Mouse (Mus musculus) testis, adult 2 months (tissue): ENCODE results near the gene Slc5a4a. TPM values are rescaled to one million over a fixed set of nuclear protein-coding genes. Genes with fewer than 3 reads are reported as not detected.

Source experiments
- H3K27ac ChIP-seq: fragments of 200-500 bp; 2 replicates; pipeline ENCODE4 v1.5.1; 2012; ENCODE audit warnings: low read depth, low read length; ENCODE audit not compliant: control insufficient read depth, insufficient read depth
- H3K27me3 ChIP-seq: fragments of 200-500 bp; 2 replicates; pipeline ENCODE4 v1.6.1; 2012; ENCODE audit warnings: mild to moderate bottlenecking, low read length, moderate library complexity; ENCODE audit not compliant: control insufficient read depth, insufficient read depth
- H3K36me3 ChIP-seq: fragments of 200-500 bp; 2 replicates; pipeline ENCODE4 v1.6.1; 2012; ENCODE audit warnings: mild to moderate bottlenecking, low read length; ENCODE audit not compliant: control insufficient read depth, insufficient read depth
- H3K4me1 ChIP-seq: fragments of 200-500 bp; 2 replicates; pipeline ENCODE4 v1.6.1; 2012; ENCODE audit warnings: low read length; ENCODE audit not compliant: control insufficient read depth, insufficient read depth
- H3K4me3 ChIP-seq: fragments of 200-500 bp; 2 replicates; pipeline ENCODE4 v1.5.1; 2012; ENCODE audit warnings: low read depth, mild to moderate bottlenecking, low read length, moderate library complexity, mixed read lengths; ENCODE audit not compliant: control insufficient read depth
- CTCF ChIP-seq: fragments of 200-500 bp; IDR thresholded peaks from 2 replicates; pipeline ENCODE4 v1.5.1; 2012; ENCODE audit warnings: low read depth, mild to moderate bottlenecking, inconsistent platforms, low read length, moderate library complexity; ENCODE audit not compliant: control insufficient read depth, insufficient read depth, insufficient replicate concordance
- POLR2A ChIP-seq: fragments of 200-500 bp; IDR thresholded peaks from 2 replicates; pipeline ENCODE4 v1.6.1; 2012; ENCODE audit warnings: low read depth, mild to moderate bottlenecking, inconsistent platforms, low read length, moderate library complexity; ENCODE audit not compliant: control insufficient read depth
- polyA plus RNA-seq: library from polyadenylated mRNA; depleted of rRNA; stranded (reverse); fragments of >200 nt; gene quantifications from 2 replicates; pipeline ENCODE4 v1.2.3, GENCODE M21; 2012

Gene Slc5a4a
- polyA plus RNA-seq, 1 experiment = 0.53 TPM

DNA sequence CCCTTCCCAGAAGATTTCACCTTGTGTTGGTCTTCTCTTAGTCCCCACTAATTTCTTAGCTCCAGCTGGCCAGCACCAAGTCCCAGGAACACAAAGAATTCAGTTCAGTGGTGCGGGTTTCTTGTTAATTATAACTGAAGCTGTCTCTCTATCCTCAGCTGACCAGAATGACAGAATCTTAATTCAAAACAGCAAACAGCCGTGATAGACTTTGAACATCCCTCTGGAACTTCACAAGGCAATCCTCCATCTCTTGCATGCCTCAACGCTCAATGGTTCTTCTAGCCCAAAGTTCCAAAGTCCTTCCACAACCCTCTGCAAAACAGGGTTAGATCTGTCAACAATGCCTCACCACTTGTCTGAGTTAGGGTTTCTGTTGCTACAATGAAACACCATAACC lies 54.2 kb downstream of the Slc5a4a start:
- no peak overlapping the region for H3K27ac ChIP-seq
- TF ChIP-seq POLR2A (no peak), CTCF (no peak)
- no peaks in the 10 kb centered on the region; the same call in none of the 2 replicates for H3K4me1 ChIP-seq
- no peaks in the 10 kb centered on the region for H3K36me3 ChIP-seq
- no peaks in the 10 kb centered on the region for H3K27me3 ChIP-seq
- no peak overlapping the region for H3K4me3 ChIP-seq

DNA sequence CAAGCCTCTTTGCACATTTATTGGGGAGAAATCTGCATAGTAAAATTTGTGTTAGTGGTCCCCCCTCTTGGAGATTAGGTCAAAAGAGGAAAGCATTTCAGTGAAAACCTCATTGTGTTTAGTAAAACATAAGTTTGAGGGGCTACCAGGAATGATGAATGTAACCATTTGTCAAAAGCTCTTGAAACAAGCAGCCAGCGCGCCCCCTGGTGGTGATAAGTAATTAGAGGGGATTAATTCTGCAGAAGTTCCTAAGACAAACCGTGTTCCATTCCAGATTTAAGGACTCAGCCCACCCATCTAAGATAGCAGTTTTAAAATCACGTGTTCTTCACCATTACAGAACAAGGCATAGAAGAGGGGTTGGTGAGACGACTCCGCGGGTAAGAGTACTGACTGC lies 54.7 kb downstream of the Slc5a4a start:
- no peaks in the 10 kb centered on the region for H3K36me3 ChIP-seq
- TF ChIP-seq CTCF (peak; percentile 19; the same call in 1 of the 2 replicates), POLR2A (no peak)
- no peaks in the 10 kb centered on the region; the same call in none of the 2 replicates for H3K4me1 ChIP-seq
- H3K27ac ChIP-seq = no peak overlapping the region
- no peaks in the 10 kb centered on the region for H3K27me3 ChIP-seq
- no peak overlapping the region for H3K4me3 ChIP-seq

DNA sequence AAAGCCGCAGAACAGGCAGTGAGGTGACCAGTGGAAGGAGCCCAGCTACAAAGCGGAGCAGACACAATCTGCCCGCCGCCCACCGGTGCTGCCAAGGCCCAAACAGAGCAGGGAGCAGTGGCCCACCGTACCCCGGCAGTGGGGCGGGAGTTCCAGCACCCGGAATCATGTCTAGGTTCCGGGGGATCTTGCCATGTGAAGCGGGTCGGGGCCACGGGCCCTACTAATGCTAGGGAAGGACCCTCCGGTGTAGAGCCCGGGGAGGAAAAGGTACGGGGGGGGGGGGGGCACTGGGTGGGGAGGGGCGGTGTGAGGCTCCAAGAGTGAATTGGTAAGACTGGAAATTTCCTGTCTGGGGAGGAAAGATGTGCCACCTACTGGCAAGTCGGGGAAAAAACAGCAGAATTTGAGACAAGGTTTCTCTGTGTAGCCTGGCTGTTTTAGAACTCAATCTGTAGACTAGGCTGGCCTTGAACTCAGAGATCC lies 56.6 kb downstream of the Slc5a4a start:
- Histone ChIP-seq H3K27me3 (no peaks in the 10 kb centered on the region), H3K4me3 (no peak overlapping the region), H3K4me1 (no peaks in the 10 kb centered on the region; the same call in none of the 2 replicates), H3K27ac (no peak overlapping the region), H3K36me3 (no peaks in the 10 kb centered on the region)
- TF ChIP-seq POLR2A (no peak), CTCF (no peak)

DNA sequence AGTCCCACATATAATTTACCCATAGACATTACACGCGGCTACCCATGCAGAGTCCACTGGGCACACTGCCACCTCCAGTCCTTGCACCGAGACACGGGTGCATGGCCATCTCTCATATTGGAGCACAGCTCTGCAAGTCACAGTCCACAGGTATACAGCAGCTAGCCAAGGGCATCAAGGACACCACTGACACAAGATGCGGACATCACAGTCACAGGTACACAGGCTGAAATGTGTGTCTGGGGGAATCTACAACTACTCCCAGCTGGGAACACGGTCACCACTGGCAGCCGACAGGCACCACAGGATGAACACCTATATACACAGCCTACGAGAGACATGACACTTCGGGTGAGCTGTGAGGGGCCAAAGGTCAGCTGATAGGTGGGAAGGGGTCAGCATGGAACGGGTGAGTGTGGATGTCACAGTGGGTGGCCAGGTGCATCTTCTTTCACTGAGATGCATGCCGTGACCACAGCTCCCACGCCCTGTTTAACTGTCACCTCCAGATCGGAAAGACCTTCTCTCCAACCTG lies 60.1 kb downstream of the Slc5a4a start:
- H3K4me1 ChIP-seq = no peaks in the 10 kb centered on the region; the same call in 1 of the 2 replicates
- H3K4me3 ChIP-seq = no peak overlapping the region
- H3K36me3 ChIP-seq = no peaks in the 10 kb centered on the region
- H3K27ac ChIP-seq = no peak overlapping the region
- H3K27me3 ChIP-seq = no peaks in the 10 kb centered on the region
- TF ChIP-seq CTCF (no peak), POLR2A (no peak)

DNA sequence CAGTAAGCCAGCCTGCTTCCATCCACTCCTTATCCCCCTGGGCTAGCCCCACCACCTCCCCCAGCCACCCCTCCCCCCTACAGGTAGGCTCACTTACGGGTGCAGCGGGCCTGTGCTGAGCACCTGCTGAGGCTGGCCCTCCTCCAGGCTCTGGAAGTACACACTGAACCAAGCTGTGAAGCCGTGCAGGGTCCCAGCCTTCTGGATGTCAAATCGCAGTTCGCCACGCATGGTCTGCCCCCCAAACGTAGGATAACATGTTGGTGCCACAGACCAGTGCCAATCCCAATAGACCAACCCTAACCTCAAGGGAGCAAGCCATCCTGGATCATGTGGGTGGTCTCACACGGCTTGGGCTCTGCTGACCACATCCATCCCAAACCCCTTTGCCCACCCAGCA lies 62.0 kb downstream of the Slc5a4a start:
- TF ChIP-seq POLR2A (no peak), CTCF (no peak)
- Histone ChIP-seq H3K36me3 (no peaks in the 10 kb centered on the region), H3K4me1 (no peaks in the 10 kb centered on the region)

DNA sequence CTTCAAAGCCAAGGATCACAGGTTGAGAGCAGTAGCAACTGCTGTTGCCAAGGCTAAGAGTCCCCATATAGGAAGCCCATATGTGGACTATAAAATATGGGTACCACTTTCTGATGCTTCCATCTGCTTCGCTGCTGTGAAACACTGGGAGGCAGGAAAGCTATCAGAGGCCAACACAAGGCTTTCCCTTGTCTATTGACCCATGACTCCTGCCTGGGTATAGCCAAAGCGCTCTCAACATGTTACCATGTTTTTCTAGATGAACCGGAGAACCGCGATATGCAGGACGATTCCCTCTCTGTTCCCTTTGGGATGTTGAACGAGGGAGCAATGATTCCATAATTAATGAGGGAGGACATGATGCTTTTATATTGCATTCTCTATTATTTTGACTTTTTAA lies 63.6 kb downstream of the Slc5a4a start:
- no peaks in the 10 kb centered on the region for H3K27me3 ChIP-seq
- H3K4me3 ChIP-seq = no peak overlapping the region
- H3K36me3 ChIP-seq = no peaks in the 10 kb centered on the region
- TF ChIP-seq CTCF = no peak
- TF ChIP-seq POLR2A = no peak
- no peaks in the 10 kb centered on the region for H3K4me1 ChIP-seq
- H3K27ac ChIP-seq = no peak overlapping the region

More for the DNA sequence above, 62.0 kb downstream of the Slc5a4a start:
- Histone ChIP-seq H3K27me3 (no peaks in the 10 kb centered on the region), H3K4me3 (no peak overlapping the region), H3K27ac (no peak overlapping the region)

GRCm38 (mm10) chr10:76212121-76212520 lies 64.9 kb downstream of the Slc5a4a start:
- Histone ChIP-seq H3K27ac (no peak overlapping the region), H3K4me3 (no peak overlapping the region), H3K36me3 (no peaks in the 10 kb centered on the region), H3K27me3 (no peaks in the 10 kb centered on the region), H3K4me1 (no peaks in the 10 kb centered on the region)
- TF ChIP-seq CTCF (no peak), POLR2A (no peak)
